Comparison of ENCODE assay signal across 25 mouse cellular contexts in genomic region chr3:89199839-89200238, GRCm38 (mm10). TPM values are rescaled to one million over a fixed set of nuclear protein-coding genes. Genes with fewer than 3 reads are reported as not detected.
A peak's percentile ranks its signal among the peaks of the same experiment; 100 is the strongest.
DNase-seq lines count a peak whose midpoint lies in the region; ATAC-seq and TF ChIP-seq lines count a peak whose summit lies in the region.
"Had no signal": no experiment of that assay in that cellular context is flagged by ENCODE, and none has a peak within 500 bp of the region (broad histone marks: within the 10 kb centered on the region; RNA-seq: fewer than 3 reads in every experiment).

No protein-coding gene starts in this region.

- no peak overlapping the region for H3K27ac ChIP-seq in lung, postnatal 0 days (ENCODE audit: low read length)
- no peak overlapping the region for H3K27ac ChIP-seq in hindbrain, embryonic 14.5 days
- H3K27ac ChIP-seq in left cerebral cortex, adult 2 months: no peak overlapping the region
- no peak overlapping the region for H3K27ac ChIP-seq in neural tube, embryonic 15.5 days (replicated peaks)
- H3K27ac ChIP-seq: embryonic facial prominence, embryonic 12.5 days; embryonic facial prominence, embryonic 15.5 days; forebrain, embryonic 12.5 days; forebrain, embryonic 15.5 days; heart, adult 2 months; heart, embryonic 10.5 days; hindbrain, embryonic 12.5 days; intestine, embryonic 15.5 days had no signal

- no peaks in the 10 kb centered on the region for H3K9me3 ChIP-seq in lung, postnatal 0 days (ENCODE audit: low read length)
- H3K9me3 ChIP-seq in hindbrain, embryonic 14.5 days (ENCODE audit: control insufficient read depth, low read length): no peaks in the 10 kb centered on the region
- no peaks in the 10 kb centered on the region for H3K9me3 ChIP-seq in neural tube, embryonic 15.5 days (replicated peaks)
- H3K9me3 ChIP-seq: embryonic facial prominence, embryonic 12.5 days; embryonic facial prominence, embryonic 15.5 days; forebrain, embryonic 12.5 days; forebrain, embryonic 15.5 days; heart, embryonic 10.5 days; hindbrain, embryonic 12.5 days; intestine, embryonic 15.5 days had no signal

- no peak for TF ChIP-seq CTCF in lung, postnatal 0 days (IDR thresholded peaks at IDR 0.05)
- no peak for TF ChIP-seq CTCF in left cerebral cortex, adult 2 months (IDR thresholded peaks at IDR 0.05)

- no peak for ATAC-seq in lung, postnatal 0 days
- peak; percentile 50 for ATAC-seq in granulocyte monocyte progenitor cell, adult 5-6 weeks (replicated peaks; ENCODE audit: poor library complexity, severe bottlenecking)
- ATAC-seq in hindbrain, embryonic 14.5 days (ENCODE audit: low FRiP score): no peak
- no peak for ATAC-seq in neural tube, embryonic 15.5 days (ENCODE audit: low FRiP score)
- ATAC-seq: forebrain, embryonic 15.5 days; hindbrain, embryonic 16.5 days; intestine, embryonic 15.5 days had no signal

- H3K36me3 ChIP-seq in lung, postnatal 0 days (ENCODE audit: insufficient read depth, low read length): 0 out of 2 replicates have a peak, but pooled peaks cover 4% of the 10 kb centered on the region
- H3K36me3 ChIP-seq in hindbrain, embryonic 14.5 days (replicated peaks; ENCODE audit: control insufficient read depth, insufficient read depth): peaks cover 9% of the 10 kb centered on the region
- H3K36me3 ChIP-seq in neural tube, embryonic 15.5 days: peaks cover 4% of the 10 kb centered on the region; the same call in 1 of the 2 replicates

- no peak overlapping the region for H3K4me3 ChIP-seq in lung, postnatal 0 days (ENCODE audit: low read depth, low read length)
- H3K4me3 ChIP-seq in hindbrain, embryonic 14.5 days (replicated peaks; ENCODE audit: low read length): no peak overlapping the region
- H3K4me3 ChIP-seq in left cerebral cortex, adult 2 months: no peak overlapping the region
- no peak overlapping the region for H3K4me3 ChIP-seq in neural tube, embryonic 15.5 days (replicated peaks)
- H3K4me3 ChIP-seq: embryonic facial prominence, embryonic 12.5 days; embryonic facial prominence, embryonic 15.5 days; erythroblast, embryonic 14.5 days; forebrain, embryonic 12.5 days; forebrain, embryonic 15.5 days; heart, adult 2 months; heart, embryonic 10.5 days; hindbrain, embryonic 12.5 days; intestine, embryonic 15.5 days had no signal

- no peaks in the 10 kb centered on the region for H3K27me3 ChIP-seq in lung, postnatal 0 days (replicated peaks; ENCODE audit: insufficient read depth, low read length)
- no peaks in the 10 kb centered on the region for H3K27me3 ChIP-seq in hindbrain, embryonic 14.5 days (ENCODE audit: control insufficient read depth, insufficient read depth, low read length)
- H3K27me3 ChIP-seq in neural tube, embryonic 15.5 days (replicated peaks): no peaks in the 10 kb centered on the region
- H3K27me3 ChIP-seq: embryonic facial prominence, embryonic 12.5 days; embryonic facial prominence, embryonic 15.5 days; forebrain, embryonic 12.5 days; forebrain, embryonic 15.5 days; hindbrain, embryonic 12.5 days; intestine, embryonic 15.5 days had no signal

- H3K4me1 ChIP-seq in lung, postnatal 0 days (ENCODE audit: insufficient read depth, low read depth, low read length): peaks cover 4% of the 10 kb centered on the region; the same call in 1 of the 2 replicates
- H3K4me1 ChIP-seq in hindbrain, embryonic 14.5 days (replicated peaks; ENCODE audit: control insufficient read depth, insufficient read depth, low read length): peaks cover 14% of the 10 kb centered on the region
- peaks cover 22% of the 10 kb centered on the region for H3K4me1 ChIP-seq in neural tube, embryonic 15.5 days

- no peak overlapping the region for H3K4me2 ChIP-seq in lung, postnatal 0 days (replicated peaks; ENCODE audit: low read depth, low read length)
- H3K4me2 ChIP-seq in hindbrain, embryonic 14.5 days (replicated peaks): no peak overlapping the region
- H3K4me2 ChIP-seq in neural tube, embryonic 15.5 days: no peak overlapping the region
- H3K4me2 ChIP-seq: embryonic facial prominence, embryonic 12.5 days; embryonic facial prominence, embryonic 15.5 days; forebrain, embryonic 12.5 days; forebrain, embryonic 15.5 days; hindbrain, embryonic 12.5 days; intestine, embryonic 15.5 days had no signal

- no peak overlapping the region for H3K9ac ChIP-seq in lung, postnatal 0 days (replicated peaks; ENCODE audit: low read depth)
- H3K9ac ChIP-seq in hindbrain, embryonic 14.5 days: no peak overlapping the region
- no peak overlapping the region for H3K9ac ChIP-seq in neural tube, embryonic 15.5 days (replicated peaks)
- H3K9ac ChIP-seq: embryonic facial prominence, embryonic 12.5 days; embryonic facial prominence, embryonic 15.5 days; forebrain, embryonic 12.5 days; forebrain, embryonic 15.5 days; hindbrain, embryonic 12.5 days; intestine, embryonic 15.5 days had no signal

- WGBS in lung, postnatal 0 days: 56% methylated on average over 3 of the region's 3 CpGs
- WGBS in hindbrain, embryonic 14.5 days: 79% methylated on average over 3 of the region's 3 CpGs
- WGBS in neural tube, embryonic 15.5 days: 85% methylated on average over 3 of the region's 3 CpGs

- TF ChIP-seq EP300 in lung, postnatal 0 days (IDR thresholded peaks at IDR 0.05): no peak

- intact Hi-C loops in left cerebral cortex, adult 2 months (cut with DNase I): no loop called here

- peak; percentile 43 for DNase-seq in lung, postnatal 0 days (ENCODE audit: low spot score)
- DNase-seq in lung, postnatal 4 days: no peak
- peak; percentile 15 for DNase-seq in NIH3T3 (ENCODE audit: low read depth)
- no peak for DNase-seq in hindbrain, embryonic 14.5 days (ENCODE audit: low spot score)
- no peak for DNase-seq in left cerebral cortex, adult 2 months (ENCODE audit: extremely low spot score in 1 of 2, low spot score in 2 of 2)
- DNase-seq: adrenal gland, postnatal 10 days; adrenal gland, postnatal 36 days; cerebellum, adult 11 months; cerebellum, adult 2 months; cerebellum, adult 9-11 months; cerebellum, postnatal 25 days; gastrocnemius, postnatal 25 days; heart, adult 2 months had no signal

RNA-seq across cellular contexts. Expression of gene Gba, which starts 2.9 kb away (rescaled TPM):
- polyA plus RNA-seq in lung, postnatal 0 days (2015; fragmentation: Nextera tagmentation; extraction: Ambion mirVana): 44.4 and 46.5 TPM in 2 replicates
- total RNA-seq in granulocyte monocyte progenitor cell, adult 5-6 weeks (2014; fragmentation: Nextera tagmentation): 39.7 and 74.2 TPM in 2 replicates
- total RNA-seq in granulocyte monocyte progenitor cell, adult 5-6 weeks (2017): 49.3 and 50.5 TPM in 2 replicates
- 45.7 and 48.8 TPM in 2 replicates for polyA plus RNA-seq in hindbrain, embryonic 14.5 days (2014; fragmentation: Nextera tagmentation; extraction: Ambion mirVana)
- total RNA-seq in left cerebral cortex, adult 2 months (2021): 10 to 100 TPM; 64.9 to 66.8 TPM
- 45.5 and 47.9 TPM in 2 replicates for polyA plus RNA-seq in neural tube, embryonic 15.5 days (2015; fragmentation: Nextera tagmentation; extraction: Ambion mirVana)

RNA-seq across cellular contexts. Expression of gene Thbs3, which starts 15.1 kb away (rescaled TPM):
- 77.3 and 77.7 TPM in 2 replicates for polyA plus RNA-seq in lung, postnatal 0 days (2015; fragmentation: Nextera tagmentation; extraction: Ambion mirVana)
- not detected in 2 replicates for total RNA-seq in granulocyte monocyte progenitor cell, adult 5-6 weeks (2014; fragmentation: Nextera tagmentation)
- total RNA-seq in granulocyte monocyte progenitor cell, adult 5-6 weeks (2017): 0.13 TPM in 1 of 2 replicates, not detected in the other
- 29.0 and 31.0 TPM in 2 replicates for polyA plus RNA-seq in hindbrain, embryonic 14.5 days (2014; fragmentation: Nextera tagmentation; extraction: Ambion mirVana)
- total RNA-seq in left cerebral cortex, adult 2 months (2021): 10 to 100 TPM; 21.2 to 21.9 TPM
- 38.6 and 48.2 TPM in 2 replicates for polyA plus RNA-seq in neural tube, embryonic 15.5 days (2015; fragmentation: Nextera tagmentation; extraction: Ambion mirVana)
- total RNA-seq: hematopoietic stem cell, adult 5-6 weeks had no signal

RNA-seq across cellular contexts. Expression of gene Fam189b, which starts 16.9 kb away (rescaled TPM):
- 6.6 and 8.4 TPM in 2 replicates for polyA plus RNA-seq in lung, postnatal 0 days (2015; fragmentation: Nextera tagmentation; extraction: Ambion mirVana)
- total RNA-seq in granulocyte monocyte progenitor cell, adult 5-6 weeks (2014; fragmentation: Nextera tagmentation): 23.9 and 27.2 TPM in 2 replicates
- total RNA-seq in granulocyte monocyte progenitor cell, adult 5-6 weeks (2017): 2.5 and 2.9 TPM in 2 replicates
- polyA plus RNA-seq in hindbrain, embryonic 14.5 days (2014; fragmentation: Nextera tagmentation; extraction: Ambion mirVana): 32.9 and 33.3 TPM in 2 replicates
- total RNA-seq in left cerebral cortex, adult 2 months (2021): 10 to 100 TPM; 56.9 to 60.4 TPM
- 41.4 and 47.2 TPM in 2 replicates for polyA plus RNA-seq in neural tube, embryonic 15.5 days (2015; fragmentation: Nextera tagmentation; extraction: Ambion mirVana)

RNA-seq across cellular contexts. Expression of gene Scamp3, which starts 22.6 kb away (rescaled TPM):
- polyA plus RNA-seq in lung, postnatal 0 days (2015; fragmentation: Nextera tagmentation; extraction: Ambion mirVana): 89.6 and 94.2 TPM in 2 replicates
- 59.6 and 99.0 TPM in 2 replicates for total RNA-seq in granulocyte monocyte progenitor cell, adult 5-6 weeks (2014; fragmentation: Nextera tagmentation)
- 32.9 and 37.2 TPM in 2 replicates for total RNA-seq in granulocyte monocyte progenitor cell, adult 5-6 weeks (2017)
- polyA plus RNA-seq in hindbrain, embryonic 14.5 days (2014; fragmentation: Nextera tagmentation; extraction: Ambion mirVana): 128 and 134 TPM in 2 replicates
- 10 to 100 TPM; 64.0 to 64.7 TPM for total RNA-seq in left cerebral cortex, adult 2 months (2021)
- 163 and 168 TPM in 2 replicates for polyA plus RNA-seq in neural tube, embryonic 15.5 days (2015; fragmentation: Nextera tagmentation; extraction: Ambion mirVana)

RNA-seq across cellular contexts. Expression of gene Mtx1, which starts 27.0 kb away (rescaled TPM):
- 99.3 and 116 TPM in 2 replicates for polyA plus RNA-seq in lung, postnatal 0 days (2015; fragmentation: Nextera tagmentation; extraction: Ambion mirVana)
- 78.6 and 102 TPM in 2 replicates for total RNA-seq in granulocyte monocyte progenitor cell, adult 5-6 weeks (2014; fragmentation: Nextera tagmentation)
- 76.4 and 114 TPM in 2 replicates for total RNA-seq in granulocyte monocyte progenitor cell, adult 5-6 weeks (2017)
- 144 and 148 TPM in 2 replicates for polyA plus RNA-seq in hindbrain, embryonic 14.5 days (2014; fragmentation: Nextera tagmentation; extraction: Ambion mirVana)
- 10 to 100 TPM; 96.2 to 99.9 TPM for total RNA-seq in left cerebral cortex, adult 2 months (2021)
- polyA plus RNA-seq in neural tube, embryonic 15.5 days (2015; fragmentation: Nextera tagmentation; extraction: Ambion mirVana): 159 and 171 TPM in 2 replicates

Comparison
In these comparisons a context has a peak if more than half of its experiments do, and no peak if none do; other contexts are left out.
1. DNase-seq: peak in lung, postnatal 0 days (single experiment) and NIH3T3 (single experiment); none in lung, postnatal 4 days (0 of 2), hindbrain, embryonic 14.5 days (single experiment) and left cerebral cortex, adult 2 months (0 of 2).